Mouse (Mus musculus) ES-Bruce4 (cell line): ENCODE data around the gene Ift140.

Experiments used
- CTCF ChIP-seq: IDR thresholded peaks from one replicate; pipeline ENCODE4 v1.8.1; 2011; ENCODE audit warnings: low read depth, low read length
- EP300 ChIP-seq: IDR thresholded peaks from 2 replicates; pipeline ENCODE4 v1.6.1; 2011; ENCODE audit warnings: low read depth, low read length; ENCODE audit not compliant: insufficient read depth
- POLR2A ChIP-seq: IDR thresholded peaks from one replicate; pipeline ENCODE4 v1.8.1; 2011; ENCODE audit warnings: low read length; ENCODE audit not compliant: insufficient read depth

- TF ChIP-seq CTCF (no peak), POLR2A (no peak), EP300 (no peak)
Observed at GRCm38 (mm10) chr17:25076906-25077305, 61.0 kb downstream of the Ift140 start.
